Mouse (Mus musculus): ENCODE results near the gene Izumo3. TPM values are rescaled to one million over a fixed set of nuclear protein-coding genes. Genes with fewer than 3 reads are reported as not detected.
"Not testable (repeated sequence)": the region's sequence is repeated elsewhere in the genome, so short reads cannot be mapped to it uniquely, and the experiment has no call there.

Izumo3 gene
- total RNA-seq (2021), result not detected
- long read RNA-seq, experiment 1, result 0 reads
- long read RNA-seq, experiment 2, result 0 reads

DNA sequence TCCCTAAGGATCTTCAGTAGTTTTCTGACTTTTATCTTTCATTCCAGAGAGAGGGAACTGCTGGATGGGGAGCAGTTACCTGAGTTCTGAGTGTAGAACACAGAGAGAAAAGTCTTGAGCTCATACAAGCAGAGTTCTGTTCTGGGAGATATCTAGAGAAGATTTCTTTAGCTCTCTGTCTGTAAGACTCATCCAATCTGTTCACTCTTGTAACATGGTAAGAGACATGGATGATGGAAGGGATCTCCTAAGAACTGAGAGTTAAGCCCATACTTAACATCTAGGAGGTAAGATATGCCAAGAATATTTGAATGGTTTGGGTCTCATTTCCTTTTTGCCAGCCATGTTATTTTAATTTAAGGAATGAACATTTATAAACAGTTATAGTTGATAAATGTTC lies at the start of gene Izumo3:
Gene Izumo3 (minus strand): TSS at position 101 of the 400 bp plus-strand sequence.
- H3K4me3 ChIP-seq, result no peak within 1 kb of the TSS
- no peak for DNase-seq (ENCODE audit: low spot score in 2 of 2)
- TF ChIP-seq CTCF (conservative IDR thresholded peaks at IDR 0.05), result no peak
- H3K27ac ChIP-seq, result no peak within 1 kb of the TSS

GRCm38 (mm10) chr4:92191649-92192048 lies 44.6 kb upstream of the Izumo3 start, which contains the start of gene Gm12666:
Gene Gm12666, minus strand, starts transcription at chr4:92191749.
- H3K4me3 ChIP-seq; H3K27ac ChIP-seq; DNase-seq (ENCODE audit: low spot score in 2 of 2): not testable (repeated sequence)

GRCm38 (mm10) chr4:92152646-92153045 lies 5.6 kb upstream of the Izumo3 start:
- DNase-seq (ENCODE audit: low spot score in 2 of 2), result no peak
- no peak overlapping the region for H3K4me3 ChIP-seq
- TF ChIP-seq CTCF (conservative IDR thresholded peaks at IDR 0.05), result no peak
- H3K27ac ChIP-seq, result no peak overlapping the region

GRCm38 (mm10) chr4:92111390-92111988 lies 35.5 kb downstream of the Izumo3 start:
- TF ChIP-seq CTCF (conservative IDR thresholded peaks at IDR 0.05), result no peak
- H3K27ac ChIP-seq, result no peak overlapping the region
- no peak overlapping the region for H3K4me3 ChIP-seq
- DNase-seq (ENCODE audit: low spot score in 2 of 2), result no peak

DNA sequence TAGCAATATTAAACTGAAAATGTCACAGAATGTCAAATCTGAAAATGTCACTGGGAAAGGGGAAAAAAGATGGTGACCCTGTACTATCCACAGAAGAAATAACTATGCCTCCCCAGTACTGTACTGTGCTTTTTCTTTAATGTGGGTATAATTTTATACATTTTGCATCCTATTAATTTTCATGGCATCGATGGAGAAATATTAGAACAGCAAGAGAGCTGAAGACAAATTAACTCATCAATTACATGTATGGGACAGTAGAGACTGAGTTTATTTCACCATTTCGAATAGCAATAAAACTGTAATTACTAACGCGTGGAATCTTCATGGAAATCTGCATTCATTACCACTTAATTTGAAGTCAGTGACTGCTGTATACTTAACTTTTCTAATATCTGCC lies 49.6 kb downstream of the Izumo3 start:
- no peak for DNase-seq (ENCODE audit: low spot score in 2 of 2)

DNA sequence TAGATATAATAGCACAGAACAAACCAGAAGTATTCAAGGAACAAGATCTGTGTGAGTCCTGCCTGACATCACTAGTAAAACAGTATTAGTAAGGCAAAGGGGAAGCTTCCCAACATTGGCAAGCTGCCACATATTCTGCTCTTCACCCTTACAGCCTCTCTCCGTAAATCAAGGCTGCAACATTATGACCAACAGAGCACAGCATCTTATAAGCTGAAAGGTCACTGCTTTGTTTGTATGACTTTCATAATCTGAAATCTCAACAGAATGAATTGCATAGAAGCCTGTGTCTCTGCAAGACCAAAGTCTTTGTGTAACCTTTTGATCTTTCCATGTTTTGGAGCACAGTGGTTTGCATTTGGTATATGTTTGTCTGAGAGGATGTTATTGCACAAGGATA lies 51.1 kb downstream of the Izumo3 start:
- TF ChIP-seq CTCF (conservative IDR thresholded peaks at IDR 0.05), result no peak
- H3K4me3 ChIP-seq, result no peak overlapping the region
- no peak overlapping the region for H3K27ac ChIP-seq
- DNase-seq (ENCODE audit: low spot score in 2 of 2), result no peak

More for the DNA sequence above, 49.6 kb downstream of the Izumo3 start:
- H3K27ac ChIP-seq, result no peak overlapping the region
- TF ChIP-seq CTCF (conservative IDR thresholded peaks at IDR 0.05), result no peak
- no peak overlapping the region for H3K4me3 ChIP-seq

Other genes with a start within 250 kb of the Izumo3 start
- gene Gm12666, start 44.5 kb upstream of the Izumo3 start, total RNA-seq (2021), result 1 to 10 TPM; 2.1 to 3.1 TPM

Data from layer of hippocampus, adult 2 months (tissue).